Mouse (Mus musculus): ENCODE measurements around the gene Slf2. TPM values are rescaled to one million over a fixed set of nuclear protein-coding genes. Genes with fewer than 3 reads are reported as not detected.
A peak's percentile ranks its signal among the peaks of the same experiment; 100 is the strongest.

Slf2 gene
- polyA plus RNA-seq, 1 experiment from 2014 or later, result 48.7 TPM

- no peaks in the 10 kb centered on the region for H3K9me3 ChIP-seq
- H3K4me3 ChIP-seq (replicated peaks), result no peak overlapping the region
- 64% methylated on average over 19 of the region's 19 CpGs for WGBS
- 0 out of 2 replicates have a peak overlapping the region, but pooled peaks have one; percentile 19 for H3K27ac ChIP-seq
- no peak overlapping the region for H3K4me2 ChIP-seq
- no peak overlapping the region for H3K9ac ChIP-seq
- no peak for ATAC-seq (ENCODE audit: low FRiP score)
- peaks cover 24% of the 10 kb centered on the region for H3K4me1 ChIP-seq
- H3K36me3 ChIP-seq (replicated peaks), result peaks cover 46% of the 10 kb centered on the region
- no peaks in the 10 kb centered on the region; the same call in 1 of the 2 replicates for H3K27me3 ChIP-seq
Measured at GRCm38 (mm10) chr19:45028746-45029145, 97.8 kb downstream of the Slf2 start.

- Histone ChIP-seq H3K36me3 (replicated peaks) (peaks cover 39% of the 10 kb centered on the region), H3K27ac (no peak overlapping the region), H3K9ac (no peak overlapping the region), H3K9me3 (no peaks in the 10 kb centered on the region), H3K4me1 (peaks cover 23% of the 10 kb centered on the region), H3K27me3 (no peaks in the 10 kb centered on the region; the same call in 1 of the 2 replicates), H3K4me2 (no peak overlapping the region), H3K4me3 (replicated peaks) (no peak overlapping the region)
- ATAC-seq (ENCODE audit: low FRiP score), result no peak
- WGBS, result 55% methylated on average over 9 of the region's 9 CpGs
Measured at GRCm38 (mm10) chr19:45029571-45029970, 98.6 kb downstream of the Slf2 start.

GRCm38 (mm10) chr19:45030111-45030510 is 99.2 kb downstream of the Slf2 start:
- Histone ChIP-seq H3K27me3 (no peaks in the 10 kb centered on the region; the same call in 1 of the 2 replicates), H3K4me3 (replicated peaks) (no peak overlapping the region), H3K4me1 (peaks cover 23% of the 10 kb centered on the region), H3K36me3 (replicated peaks) (peaks cover 34% of the 10 kb centered on the region), H3K9me3 (no peaks in the 10 kb centered on the region), H3K9ac (no peak overlapping the region), H3K4me2 (no peak overlapping the region), H3K27ac (no peak overlapping the region)
- 27% methylated on average over 8 of the region's 8 CpGs for WGBS
- ATAC-seq (ENCODE audit: low FRiP score), result peak; percentile 12; the same call in 1 of the 2 replicates

- no peak overlapping the region for H3K4me3 ChIP-seq (replicated peaks)
- peak overlapping the region; percentile 34 for H3K4me2 ChIP-seq
- no peak overlapping the region for H3K27ac ChIP-seq
- peak; percentile 52 for ATAC-seq (ENCODE audit: low FRiP score)
- H3K36me3 ChIP-seq (replicated peaks), result peaks cover 26% of the 10 kb centered on the region
- WGBS, result 38% methylated on average over 20 of the region's 20 CpGs
- peaks cover 23% of the 10 kb centered on the region for H3K4me1 ChIP-seq
- H3K9ac ChIP-seq, result no peak overlapping the region
- H3K9me3 ChIP-seq, result no peaks in the 10 kb centered on the region
- H3K27me3 ChIP-seq, result peaks cover 8% of the 10 kb centered on the region; the same call in 1 of the 2 replicates
Measured at GRCm38 (mm10) chr19:45030746-45031693, 100.1 kb downstream of the Slf2 start.

- WGBS, result 24% methylated on average over 4 of the region's 4 CpGs
- Histone ChIP-seq H3K27ac (no peak overlapping the region), H3K9me3 (no peaks in the 10 kb centered on the region), H3K4me3 (replicated peaks) (no peak overlapping the region), H3K4me1 (peaks cover 23% of the 10 kb centered on the region), H3K36me3 (replicated peaks) (peaks cover 18% of the 10 kb centered on the region), H3K27me3 (peaks cover 14% of the 10 kb centered on the region; the same call in 1 of the 2 replicates), H3K4me2 (no peak overlapping the region), H3K9ac (no peak overlapping the region)
- ATAC-seq (ENCODE audit: low FRiP score), result peak; percentile 18; the same call in 1 of the 2 replicates
Measured at GRCm38 (mm10) chr19:45031780-45032179, 100.8 kb downstream of the Slf2 start.

Other genes starting within 250 kb of the Slf2 start
- 0.08 and 0.19 TPM in 2 replicates for gene Pax2, start 175.1 kb upstream of the Slf2 start, polyA plus RNA-seq (2016; fragmentation: Nextera tagmentation; extraction: Ambion mirVana)
- 7.0 and 7.5 TPM in 2 replicates for gene Sema4g, start 58.0 kb downstream of the Slf2 start, polyA plus RNA-seq (2016; fragmentation: Nextera tagmentation; extraction: Ambion mirVana)
- 23.5 and 23.9 TPM in 2 replicates for gene Twnk, start 74.5 kb downstream of the Slf2 start, polyA plus RNA-seq (2016; fragmentation: Nextera tagmentation; extraction: Ambion mirVana)
- gene Mrpl43, start 75.3 kb downstream of the Slf2 start, polyA plus RNA-seq (2016; fragmentation: Nextera tagmentation; extraction: Ambion mirVana), result 71.0 and 75.8 TPM in 2 replicates
- 48.7 and 51.4 TPM in 2 replicates for gene Lzts2, start 83.3 kb downstream of the Slf2 start, polyA plus RNA-seq (2016; fragmentation: Nextera tagmentation; extraction: Ambion mirVana)
- gene Pdzd7, start 114.6 kb downstream of the Slf2 start, polyA plus RNA-seq (2016; fragmentation: Nextera tagmentation; extraction: Ambion mirVana), result 0.45 and 0.50 TPM in 2 replicates
- gene Sfxn3, start 116.4 kb downstream of the Slf2 start, polyA plus RNA-seq (2016; fragmentation: Nextera tagmentation; extraction: Ambion mirVana), result 30.3 and 30.4 TPM in 2 replicates
- gene Kazald1, start 144.1 kb downstream of the Slf2 start, polyA plus RNA-seq (2016; fragmentation: Nextera tagmentation; extraction: Ambion mirVana), result 0.86 and 0.95 TPM in 2 replicates
- 0.11 TPM in 1 of 2 replicates, not detected in the other for gene Tlx1, start 219.5 kb downstream of the Slf2 start, polyA plus RNA-seq (2016; fragmentation: Nextera tagmentation; extraction: Ambion mirVana)

All from forebrain, embryonic 12.5 days (tissue).